Mouse (Mus musculus) regulatory T cell (primary cell): ENCODE measurements at regions not wholly inside any gene's neighbourhood (a gene's known extent, or its start where the extent isn't known, plus 50 kb on each side); places are given as distances from the start of the nearest gene placed in this dataset.

ENCODE experiments used
- in situ Hi-C: fragments of 300-600 bp; cut with MboI, MseI; formaldehyde crosslinking; loops from one replicate; pipeline ENCODE4 v1.15.1; 2025; ENCODE audit warnings: high pct_unique_total_duplicates

DNA sequence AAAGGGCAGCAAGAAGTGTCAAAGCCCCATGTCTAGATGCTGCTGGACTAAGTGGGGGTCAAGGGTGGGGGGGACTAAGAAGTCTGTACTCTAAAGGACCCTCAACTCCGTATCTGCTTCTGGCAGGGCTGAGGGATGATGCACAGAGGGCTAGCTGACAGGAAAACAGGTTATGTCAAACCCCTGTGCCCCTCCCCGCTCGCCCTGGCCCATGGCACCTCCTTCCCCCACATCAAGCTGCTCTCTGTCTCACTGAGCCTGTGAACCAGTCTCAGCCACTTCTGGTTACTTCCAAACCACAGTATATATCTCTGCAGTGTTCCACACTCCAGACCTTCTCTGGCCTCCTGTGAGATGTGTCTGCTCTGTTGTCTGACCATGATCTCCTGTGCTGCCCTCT is 63.8 kb upstream of the Ubl3 start:
- in situ Hi-C loops: no loop called here

DNA sequence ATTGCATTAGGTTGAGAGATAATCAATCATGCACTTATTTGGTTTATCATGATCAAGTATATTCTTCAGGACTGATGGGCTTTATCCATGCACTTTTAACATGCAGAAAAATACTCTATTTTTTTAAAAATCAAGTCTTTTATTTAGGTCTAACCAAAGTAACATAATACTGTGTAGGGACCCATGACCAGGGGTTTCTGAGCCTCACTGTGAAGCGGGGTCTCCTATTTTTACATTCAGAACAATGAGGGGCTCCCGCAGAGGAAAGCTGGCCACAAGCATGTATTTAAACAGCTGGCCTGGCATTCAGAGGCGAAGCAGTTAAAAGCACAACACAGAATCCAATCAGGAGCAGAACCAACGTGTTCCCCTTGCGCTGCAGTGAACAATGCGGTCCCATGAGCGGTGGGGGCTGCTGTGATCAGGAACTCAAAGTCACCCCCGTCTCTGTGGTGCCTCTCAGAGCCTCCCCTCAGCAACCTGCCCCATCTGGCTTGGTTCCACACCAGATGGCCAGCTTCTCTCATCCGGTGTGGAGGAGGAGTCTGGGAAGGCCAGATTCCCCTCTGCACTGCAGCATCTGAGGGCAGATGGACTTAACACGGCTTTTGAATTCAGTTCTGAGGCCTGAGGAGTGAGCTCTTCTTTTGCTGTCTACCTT is 63.2 kb upstream of the Ubl3 start:
- in situ Hi-C loops: no loop called here

- in situ Hi-C loops: no loop called here
Measured at GRCm38 (mm10) chr5:148615117-148615516, 62.5 kb upstream of the Ubl3 start.

GRCm38 (mm10) chr5:148611323-148611722 is 58.7 kb upstream of the Ubl3 start:
- in situ Hi-C loops: no loop called here

DNA sequence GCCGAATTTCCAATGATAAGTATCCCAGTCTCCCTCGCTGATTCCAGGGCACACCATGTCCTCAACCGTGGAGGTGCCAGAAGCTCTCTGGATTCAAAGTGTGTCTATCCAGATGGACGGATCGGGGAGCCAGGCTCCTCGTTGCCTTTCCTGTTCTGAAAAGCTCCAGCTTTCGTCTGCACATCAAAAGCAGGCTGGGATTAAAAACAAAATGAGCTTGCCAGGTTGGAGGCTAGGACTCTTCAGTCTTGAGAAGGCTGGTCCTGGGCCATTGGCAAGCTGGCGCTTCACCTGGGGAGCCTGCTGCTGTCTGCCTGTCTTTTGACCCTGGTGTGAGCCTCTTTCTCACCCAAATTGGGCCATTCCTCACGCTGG is 56.9 kb upstream of the Ubl3 start:
- in situ Hi-C loops: no loop called here

GRCm38 (mm10) chr5:148608857-148609505 is 56.4 kb upstream of the Ubl3 start:
- in situ Hi-C loops: no loop called here

DNA sequence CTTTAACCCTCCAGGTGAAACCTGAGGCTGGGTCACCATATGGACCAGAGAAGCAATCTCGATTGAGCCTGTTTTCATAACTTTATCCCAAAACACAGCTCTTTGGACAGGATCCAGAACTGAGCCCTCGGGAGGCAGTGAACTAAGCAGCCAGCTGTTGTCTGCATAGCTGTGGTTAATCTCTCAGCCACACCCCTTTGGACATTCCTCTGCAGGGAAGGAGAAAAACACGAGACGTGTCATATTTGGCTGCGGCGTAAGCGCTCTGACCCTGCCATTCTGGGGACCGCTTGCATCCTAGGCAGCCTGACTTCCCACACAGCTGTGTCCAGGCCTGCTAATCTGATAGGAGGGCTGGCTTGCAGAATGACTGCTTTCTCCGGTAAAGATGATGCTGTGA is 55.6 kb upstream of the Ubl3 start:
- in situ Hi-C loops: no loop called here

- in situ Hi-C loops: no loop called here
Measured at GRCm38 (mm10) chr5:148605730-148606129, 53.1 kb upstream of the Ubl3 start.
